Mouse (Mus musculus): ENCODE measurements at regions not wholly inside any gene's neighbourhood (a gene's known extent, or its start where the extent isn't known, plus 50 kb on each side); places are given as distances from the start of the nearest gene placed in this dataset.

DNA sequence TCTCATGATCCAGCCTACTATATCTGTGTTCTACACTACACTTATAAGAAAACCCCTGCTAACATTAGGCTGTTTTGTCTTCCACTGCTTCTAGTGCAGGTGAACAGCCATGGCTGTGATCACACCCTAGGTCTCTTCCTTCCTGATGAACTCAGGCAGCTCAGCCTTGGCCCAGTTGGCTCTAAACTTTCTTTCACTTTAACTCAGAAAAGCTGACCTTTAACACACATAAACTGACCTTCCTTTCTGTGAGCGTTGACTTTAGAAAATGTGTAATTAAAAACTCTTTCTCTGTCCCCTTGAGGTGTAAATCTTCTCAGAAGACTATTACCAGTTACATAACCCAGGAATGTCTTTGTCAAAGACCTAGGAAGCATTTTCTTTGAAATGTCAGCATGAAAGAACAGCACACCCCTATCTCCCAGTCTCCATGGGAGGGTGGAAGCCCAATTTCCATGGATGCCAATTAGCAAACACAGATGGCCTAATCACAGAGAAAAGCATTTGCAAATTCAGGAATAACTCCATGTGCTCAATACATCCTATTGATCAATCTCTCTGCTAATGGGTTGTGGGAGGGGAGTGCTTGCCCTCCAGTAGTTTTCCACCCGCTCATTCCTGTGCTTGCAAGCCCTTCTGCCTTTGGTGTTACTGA lies 1098.4 kb downstream of the 9330182O14Rik start:
- TF ChIP-seq CHD2 (IDR thresholded peaks at IDR 0.05; ENCODE audit: low read depth, low read length) (no peak), MAFK (IDR thresholded peaks at IDR 0.05; ENCODE audit: insufficient read depth, low read depth, low read length) (no peak)
